Mouse (Mus musculus): ENCODE measurements around the gene Amdhd2. TPM values are rescaled to one million over a fixed set of nuclear protein-coding genes. Genes with fewer than 3 reads are reported as not detected.

Gene Amdhd2
- polyA plus RNA-seq, 1 experiment from 2014 or later = 31.2 TPM

DNA sequence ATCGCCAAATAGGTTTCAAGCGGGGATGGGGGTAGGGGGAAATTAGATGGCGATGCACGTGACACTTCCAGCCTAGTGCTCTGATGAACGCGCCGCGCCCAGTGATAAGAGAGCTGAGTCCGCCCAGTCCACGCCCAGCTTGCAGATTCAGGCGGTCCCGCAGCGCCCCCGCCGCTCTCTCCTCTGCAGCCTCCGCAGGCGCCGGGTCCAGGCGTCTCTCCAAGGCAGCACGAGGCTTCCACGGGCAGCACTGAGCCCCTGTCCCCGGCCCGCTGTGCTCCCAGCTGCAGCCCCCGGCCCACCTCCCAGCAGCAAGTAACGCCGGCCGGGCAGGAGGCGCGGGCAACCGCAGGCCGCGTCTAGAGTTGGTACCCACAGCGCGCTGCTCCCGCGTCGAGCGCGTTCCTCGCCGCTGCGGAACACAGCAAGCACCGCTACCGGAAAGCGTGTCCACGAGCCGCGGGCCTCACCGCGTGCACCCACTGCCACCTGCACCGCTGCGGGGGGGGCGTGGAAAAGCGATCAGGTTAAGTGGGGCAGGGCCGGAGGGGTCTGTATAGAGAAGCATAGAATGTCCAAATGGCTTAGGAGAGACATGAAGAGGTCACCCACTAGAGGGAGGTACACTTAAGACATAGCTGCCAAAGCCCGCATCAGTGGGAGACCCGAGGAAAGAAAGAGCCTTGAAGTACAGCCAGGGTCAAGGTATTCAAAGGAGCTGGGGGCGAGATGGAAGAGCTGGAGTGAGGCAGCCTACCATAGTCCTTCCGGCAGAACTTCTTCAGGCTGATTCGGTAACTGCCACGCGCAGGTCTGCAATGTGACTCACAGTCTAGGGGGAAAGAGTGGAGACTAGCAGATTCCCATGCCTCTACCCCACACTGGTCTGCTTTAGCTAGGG, 43.1 kb upstream of the Amdhd2 start:
- peak; percentile 49; the same call in 1 of the 2 replicates for ATAC-seq (ENCODE audit: extremely low read depth, insufficient number of reproducible peaks, low FRiP score, low TSS enrichment)
- peak overlapping the region; percentile 85 for H3K4me2 ChIP-seq
- peak overlapping the region; percentile 73 for H3K4me3 ChIP-seq
- H3K9me3 ChIP-seq = no peaks in the 10 kb centered on the region
- H3K36me3 ChIP-seq = no peaks in the 10 kb centered on the region
- WGBS = 5% methylated on average over 61 of the region's 62 CpGs
- peaks cover 89% of the 10 kb centered on the region for H3K4me1 ChIP-seq
- peak overlapping the region; percentile 87 for H3K9ac ChIP-seq
- H3K27ac ChIP-seq (replicated peaks) = no peak overlapping the region
- peaks cover 43% of the 10 kb centered on the region for H3K27me3 ChIP-seq (replicated peaks)

DNA sequence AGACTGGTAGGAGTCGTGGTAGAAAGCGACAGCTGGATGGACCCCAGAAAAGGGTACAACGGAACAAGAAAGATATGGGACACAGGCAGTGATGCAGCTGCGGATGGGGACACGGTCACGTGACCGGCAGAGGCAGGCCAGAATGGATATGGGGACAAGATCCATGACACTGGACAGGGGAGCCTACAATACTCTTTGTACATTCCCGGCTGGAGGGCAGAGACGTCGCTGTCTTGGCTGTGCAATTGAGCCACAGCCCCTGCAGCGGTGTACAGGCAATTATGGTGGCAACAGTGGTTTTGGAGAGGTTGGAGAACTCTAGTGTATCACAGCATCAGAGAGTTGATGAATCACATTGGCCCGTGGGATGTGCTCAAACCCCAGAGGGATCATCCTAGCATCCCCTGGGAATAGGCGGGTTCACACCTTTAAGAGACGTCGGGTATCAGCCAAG, 42.4 kb upstream of the Amdhd2 start:
- WGBS = 3% methylated on average over 15 of the region's 15 CpGs
- Histone ChIP-seq H3K9me3 (no peaks in the 10 kb centered on the region), H3K9ac (peak overlapping the region; percentile 87), H3K27ac (replicated peaks) (peak overlapping the region; percentile 59), H3K36me3 (no peaks in the 10 kb centered on the region), H3K4me1 (peaks cover 81% of the 10 kb centered on the region), H3K27me3 (replicated peaks) (peaks cover 37% of the 10 kb centered on the region), H3K4me3 (peak overlapping the region; percentile 73), H3K4me2 (peak overlapping the region; percentile 85)
- peak; percentile 8; the same call in 1 of the 2 replicates for ATAC-seq (ENCODE audit: extremely low read depth, insufficient number of reproducible peaks, low FRiP score, low TSS enrichment)

DNA sequence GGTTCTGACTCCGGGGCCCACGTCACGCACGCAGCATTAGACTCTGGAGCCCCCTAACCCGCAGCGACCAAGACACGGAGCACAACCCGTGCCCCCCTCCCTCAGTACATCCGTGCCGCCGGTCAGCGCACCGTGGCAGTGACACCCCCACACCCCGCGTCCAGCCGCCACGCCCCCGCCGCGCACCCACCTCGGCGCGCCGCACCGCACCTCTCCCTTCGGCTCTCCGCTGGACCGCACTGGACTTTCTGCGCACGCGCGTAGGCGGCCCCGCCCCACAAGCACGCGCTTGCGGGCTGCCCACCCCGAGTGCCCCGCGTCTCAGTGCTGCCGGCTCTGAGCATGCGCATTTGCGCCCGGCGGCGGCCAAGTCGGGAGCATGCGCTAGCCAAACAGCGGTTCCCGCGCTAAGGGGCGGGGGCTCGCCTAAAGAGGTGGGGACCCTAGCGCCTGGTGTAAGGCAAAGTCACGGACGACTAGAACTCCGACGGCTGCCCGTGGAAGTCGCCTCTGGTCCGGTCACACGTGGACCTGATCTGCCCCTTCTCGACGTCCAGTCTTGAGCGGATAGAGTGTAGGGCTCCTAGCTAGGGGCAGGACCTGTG, 41.8 kb upstream of the Amdhd2 start, which contains the start of gene Tbc1d24:
TSS of gene Tbc1d24 (minus strand) at position 279 of the 605 bp plus-strand sequence.
- Histone ChIP-seq H3K27ac (replicated peaks) (peak within 1 kb of the TSS; percentile 59), H3K4me3 (peak within 1 kb of the TSS; percentile 73), H3K27me3 (replicated peaks) (peaks cover 32% of the 10 kb centered on the region), H3K9ac (peak within 1 kb of the TSS; percentile 87), H3K4me1 (peaks cover 77% of the 10 kb centered on the region), H3K36me3 (no peaks in the 10 kb centered on the region), H3K4me2 (peak within 1 kb of the TSS; percentile 85), H3K9me3 (no peaks in the 10 kb centered on the region)
- under 1% methylated on average over 64 of the region's 65 CpGs for WGBS
- ATAC-seq (ENCODE audit: extremely low read depth, insufficient number of reproducible peaks, low FRiP score, low TSS enrichment) = peak; percentile 64

DNA sequence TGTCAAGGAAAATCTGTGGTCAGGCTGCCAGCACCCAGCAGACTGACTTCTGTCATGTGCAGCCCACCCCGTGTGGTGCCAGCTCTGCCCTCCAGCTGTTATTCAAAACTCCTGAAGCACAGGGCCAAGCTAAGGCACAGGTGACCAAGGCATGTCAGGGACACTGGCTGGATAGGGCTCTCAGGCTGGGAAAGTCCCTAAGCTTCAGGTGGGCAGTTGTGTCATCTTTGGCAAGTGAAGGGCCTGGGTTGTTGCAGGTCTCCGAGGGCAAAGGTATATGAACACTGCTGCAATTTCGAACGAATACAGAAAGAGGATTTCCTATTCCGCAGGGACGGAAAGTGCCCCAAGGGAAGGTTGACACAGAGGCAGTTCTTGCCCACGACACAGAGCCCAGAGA, 41.3 kb upstream of the Amdhd2 start:
- ATAC-seq (ENCODE audit: extremely low read depth, insufficient number of reproducible peaks, low FRiP score, low TSS enrichment) = no peak
- H3K4me3 ChIP-seq = peak overlapping the region; percentile 73
- peak overlapping the region; percentile 87 for H3K9ac ChIP-seq
- H3K4me2 ChIP-seq = peak overlapping the region; percentile 85
- peaks cover 77% of the 10 kb centered on the region for H3K4me1 ChIP-seq
- WGBS = 10% methylated on average over 7 of the region's 7 CpGs
- H3K36me3 ChIP-seq = no peaks in the 10 kb centered on the region
- H3K9me3 ChIP-seq = no peaks in the 10 kb centered on the region
- H3K27ac ChIP-seq (replicated peaks) = no peak overlapping the region; the same call in 1 of the 2 replicates
- H3K27me3 ChIP-seq (replicated peaks) = peaks cover 27% of the 10 kb centered on the region

GRCm38 (mm10) chr17:24203611-24204534, 40.3 kb upstream of the Amdhd2 start:
- Histone ChIP-seq H3K9me3 (no peaks in the 10 kb centered on the region), H3K27ac (replicated peaks) (0 out of 2 replicates have a peak overlapping the region, but pooled peaks have one; percentile 15), H3K9ac (peak overlapping the region; percentile 87), H3K27me3 (replicated peaks) (peaks cover 25% of the 10 kb centered on the region), H3K4me1 (peaks cover 79% of the 10 kb centered on the region), H3K4me3 (peak overlapping the region; percentile 73), H3K36me3 (no peaks in the 10 kb centered on the region), H3K4me2 (peak overlapping the region; percentile 85)
- ATAC-seq (ENCODE audit: extremely low read depth, insufficient number of reproducible peaks, low FRiP score, low TSS enrichment) = no peak
- WGBS = 53% methylated on average over 3 of the region's 3 CpGs

- Histone ChIP-seq H3K4me3 (0 out of 2 replicates have a peak overlapping the region, but pooled peaks have one; percentile 0), H3K27me3 (replicated peaks) (peaks cover 22% of the 10 kb centered on the region), H3K36me3 (no peaks in the 10 kb centered on the region), H3K9ac (peak overlapping the region; percentile 87), H3K27ac (replicated peaks) (0 out of 2 replicates have a peak overlapping the region, but pooled peaks have one; percentile 15), H3K4me1 (peaks cover 72% of the 10 kb centered on the region), H3K9me3 (no peaks in the 10 kb centered on the region), H3K4me2 (peak overlapping the region; percentile 85)
- ATAC-seq (ENCODE audit: extremely low read depth, insufficient number of reproducible peaks, low FRiP score, low TSS enrichment) = no peak
- 28% methylated on average over 4 of the region's 4 CpGs for WGBS
Observed at GRCm38 (mm10) chr17:24203068-24203467, 39.5 kb upstream of the Amdhd2 start.

DNA sequence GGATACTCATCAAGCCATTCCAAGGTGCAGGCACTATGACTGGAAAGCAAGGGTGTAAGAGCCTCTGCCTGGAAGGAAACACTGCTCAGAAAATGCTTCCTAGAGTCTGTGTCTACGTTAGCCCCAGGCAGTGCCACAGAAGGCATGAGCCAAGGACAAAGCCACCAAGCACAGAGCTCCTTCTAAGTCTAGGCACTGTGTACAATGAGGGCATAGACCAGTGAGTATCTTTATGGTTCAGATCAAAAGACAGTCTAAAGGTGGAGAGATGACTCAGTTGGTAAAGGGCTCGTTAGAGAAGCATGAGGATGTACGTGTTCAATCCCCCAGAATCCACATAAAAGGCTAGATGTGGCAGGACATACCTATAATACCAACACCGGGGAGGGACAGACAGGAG, 37.5 kb upstream of the Amdhd2 start:
- H3K27me3 ChIP-seq (replicated peaks) = peaks cover 2% of the 10 kb centered on the region
- peaks cover 70% of the 10 kb centered on the region for H3K4me1 ChIP-seq
- no peak overlapping the region for H3K4me2 ChIP-seq
- ATAC-seq (ENCODE audit: extremely low read depth, insufficient number of reproducible peaks, low FRiP score, low TSS enrichment) = no peak
- no peaks in the 10 kb centered on the region for H3K9me3 ChIP-seq
- no peak overlapping the region for H3K27ac ChIP-seq (replicated peaks)
- H3K4me3 ChIP-seq = no peak overlapping the region
- H3K9ac ChIP-seq = no peak overlapping the region
- WGBS = 72% methylated on average over 4 of the region's 4 CpGs
- no peaks in the 10 kb centered on the region for H3K36me3 ChIP-seq

DNA sequence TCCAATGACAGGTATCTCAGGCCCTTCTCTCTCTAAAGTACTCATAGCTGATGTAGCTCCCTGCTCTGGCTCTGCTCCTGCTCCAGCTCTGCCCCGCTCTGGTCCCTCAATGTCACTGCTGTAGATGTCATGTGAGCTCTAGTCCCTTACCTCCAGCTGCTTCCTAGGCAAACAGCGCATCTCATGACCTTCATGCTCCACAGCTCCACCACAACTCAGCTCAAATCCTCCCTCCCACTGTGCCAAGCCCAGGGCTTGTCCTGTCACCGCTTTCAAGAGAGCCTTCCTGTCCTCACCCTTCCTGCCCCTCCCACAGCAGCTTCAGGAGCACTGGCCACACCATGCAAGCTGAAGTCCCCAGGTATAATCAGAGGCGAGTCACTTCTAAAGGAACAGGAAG, 36.2 kb upstream of the Amdhd2 start:
- no peak for ATAC-seq (ENCODE audit: extremely low read depth, insufficient number of reproducible peaks, low FRiP score, low TSS enrichment)

DNA sequence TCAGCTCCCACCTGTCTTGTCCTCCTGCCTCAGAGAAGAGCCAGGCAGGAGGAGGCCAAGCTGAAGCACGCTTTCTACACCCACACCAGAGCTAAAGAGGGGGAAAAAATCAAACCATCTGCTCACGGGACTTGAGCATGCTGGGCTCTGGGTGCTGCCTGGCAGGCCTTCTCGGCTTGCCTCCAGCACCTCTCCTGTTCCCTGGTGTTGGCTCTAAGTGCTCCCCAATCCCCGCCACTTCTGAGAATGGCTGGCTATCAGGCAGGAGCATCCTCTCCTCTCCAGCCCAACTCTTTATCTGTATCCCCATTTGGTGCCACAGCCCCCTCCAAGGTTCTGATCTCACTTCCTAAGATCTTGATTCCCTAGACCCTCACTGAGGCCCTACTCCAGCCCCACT, 35.7 kb upstream of the Amdhd2 start:
- H3K9ac ChIP-seq = no peak overlapping the region
- H3K36me3 ChIP-seq = no peaks in the 10 kb centered on the region
- H3K9me3 ChIP-seq = no peaks in the 10 kb centered on the region
- no peak for ATAC-seq (ENCODE audit: extremely low read depth, insufficient number of reproducible peaks, low FRiP score, low TSS enrichment)
- WGBS = 74% methylated on average over 4 of the region's 4 CpGs
- H3K4me3 ChIP-seq = no peak overlapping the region
- H3K27me3 ChIP-seq (replicated peaks) = no peaks in the 10 kb centered on the region
- peaks cover 69% of the 10 kb centered on the region for H3K4me1 ChIP-seq
- no peak overlapping the region for H3K4me2 ChIP-seq
- H3K27ac ChIP-seq (replicated peaks) = no peak overlapping the region

More for the DNA sequence above, 36.2 kb upstream of the Amdhd2 start:
- Histone ChIP-seq H3K9ac (no peak overlapping the region), H3K9me3 (no peaks in the 10 kb centered on the region), H3K27ac (replicated peaks) (no peak overlapping the region), H3K27me3 (replicated peaks) (no peaks in the 10 kb centered on the region), H3K4me3 (no peak overlapping the region), H3K36me3 (no peaks in the 10 kb centered on the region), H3K4me2 (no peak overlapping the region), H3K4me1 (peaks cover 71% of the 10 kb centered on the region)
- WGBS = 41% methylated on average over 4 of the region's 4 CpGs

GRCm38 (mm10) chr17:24197032-24197824, 33.7 kb upstream of the Amdhd2 start:
- no peak overlapping the region for H3K4me2 ChIP-seq
- H3K9me3 ChIP-seq = no peaks in the 10 kb centered on the region
- no peak overlapping the region; the same call in 1 of the 2 replicates for H3K27ac ChIP-seq (replicated peaks)
- H3K36me3 ChIP-seq = no peaks in the 10 kb centered on the region
- WGBS = 33% methylated on average over 15 of the region's 15 CpGs
- no peak for ATAC-seq (ENCODE audit: extremely low read depth, insufficient number of reproducible peaks, low FRiP score, low TSS enrichment)
- H3K4me1 ChIP-seq = peaks cover 68% of the 10 kb centered on the region
- peak overlapping the region; percentile 35; the same call in 1 of the 2 replicates for H3K9ac ChIP-seq
- no peak overlapping the region for H3K4me3 ChIP-seq
- H3K27me3 ChIP-seq (replicated peaks) = no peaks in the 10 kb centered on the region
